Comparison of ENCODE assay signal across 17 mouse cellular contexts in the genomic region with DNA sequence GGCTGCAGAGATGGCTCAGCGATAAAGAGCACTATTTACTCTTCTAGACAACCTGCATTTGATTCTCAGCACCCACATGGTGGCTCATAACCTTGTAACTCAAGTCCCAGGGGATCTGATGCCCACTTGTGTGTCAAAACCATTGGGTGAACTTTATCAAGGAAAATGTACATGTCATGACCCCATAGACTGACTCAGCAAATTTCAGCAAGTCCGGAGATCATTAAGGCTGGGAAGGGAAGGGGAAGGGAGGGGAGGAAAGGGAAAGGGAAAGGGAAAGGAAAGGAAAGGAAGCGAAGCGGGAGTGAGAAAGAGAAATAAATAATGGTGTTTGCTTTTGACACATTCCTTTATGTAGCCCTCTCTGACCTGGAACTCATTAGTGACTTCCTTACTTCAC. TPM values are rescaled to one million over a fixed set of nuclear protein-coding genes. Genes with fewer than 3 reads are reported as not detected.
"Had no signal": no experiment of that assay in that cellular context is flagged by ENCODE, and none has a peak within 500 bp of the region (broad histone marks: within the 10 kb centered on the region; RNA-seq: fewer than 3 reads in every experiment).

No protein-coding gene starts in this region.

- ATAC-seq: lung, postnatal 0 days had no signal

- H3K4me3 ChIP-seq: intestine, embryonic 15.5 days; limb, embryonic 12.5 days; midbrain, embryonic 10.5 days; myocyte; neural tube, embryonic 15.5 days had no signal

- H3K4me2 ChIP-seq: intestine, embryonic 15.5 days; limb, embryonic 12.5 days; neural tube, embryonic 15.5 days had no signal

- H3K36me3 ChIP-seq: intestine, embryonic 15.5 days had no signal

- H3K9ac ChIP-seq: intestine, embryonic 15.5 days; limb, embryonic 12.5 days; neural tube, embryonic 15.5 days had no signal

- DNase-seq: kidney, adult 18-20 months; kidney, postnatal 14 days; layer of hippocampus, adult 9-11 months; layer of hippocampus, postnatal 36 days; lung, adult 18-20 months; lung, postnatal 4 days; midbrain, embryonic 14.5 days; thymus, adult 18-20 months; thymus, postnatal 14 days had no signal

- H3K27ac ChIP-seq: intestine, embryonic 15.5 days; limb, embryonic 12.5 days; midbrain, embryonic 10.5 days; neural tube, embryonic 15.5 days had no signal

- H3K9me3 ChIP-seq: intestine, embryonic 15.5 days; limb, embryonic 12.5 days; midbrain, embryonic 10.5 days; neural tube, embryonic 15.5 days had no signal

- H3K27me3 ChIP-seq: intestine, embryonic 15.5 days; limb, embryonic 12.5 days; neural tube, embryonic 15.5 days had no signal

RNA-seq across cellular contexts. Expression of a gene that starts 10.0 kb away (rescaled TPM):
- total RNA-seq: layer of hippocampus, postnatal 36 days; left cerebral cortex, postnatal 36 days had no signal
- polyA plus RNA-seq: large intestine, adult 2 months had no signal
